14 mouse cellular contexts compared by ENCODE assay signal in the genomic region with DNA sequence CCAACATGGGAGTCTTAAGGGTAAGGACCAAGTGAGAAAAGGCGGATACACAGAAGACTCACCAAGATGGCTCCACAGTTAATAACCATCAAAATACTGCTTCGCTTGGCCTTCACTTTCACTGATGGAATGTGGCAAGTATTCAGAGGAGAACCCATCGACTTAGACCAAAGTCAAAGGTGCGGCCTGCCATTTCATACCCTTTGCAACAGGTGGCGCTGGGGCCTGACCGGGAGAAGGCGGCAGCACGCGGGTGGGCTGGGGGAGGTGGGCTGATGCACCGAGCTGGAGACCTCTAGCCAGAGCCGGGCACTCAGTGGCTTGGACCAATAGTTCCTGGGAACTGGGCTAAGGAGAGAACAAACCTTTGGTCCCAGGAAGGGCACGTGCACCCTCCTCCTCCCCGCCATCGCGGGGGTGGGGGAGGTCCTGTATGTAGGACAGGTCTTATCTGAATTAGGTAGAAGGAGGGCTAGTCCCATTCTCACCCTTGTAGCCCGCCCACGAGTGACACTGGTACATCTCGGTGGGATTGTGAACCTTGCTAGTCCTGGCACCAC. TPM values are rescaled to one million over a fixed set of nuclear protein-coding genes. Genes with fewer than 3 reads are reported as not detected.
DNase-seq lines count a peak whose midpoint lies in the region; ATAC-seq and TF ChIP-seq lines count a peak whose summit lies in the region.
"Had no signal": no experiment of that assay in that cellular context is flagged by ENCODE, and none has a peak within 500 bp of the region (broad histone marks: within the 10 kb centered on the region; RNA-seq: fewer than 3 reads in every experiment).

No protein-coding gene starts in this region.

- H3K27ac ChIP-seq in heart, embryonic 12.5 days (ENCODE audit: poor library complexity, severe bottlenecking), result no peak overlapping the region
- H3K27ac ChIP-seq in lung, postnatal 0 days (ENCODE audit: low read length), result no peak overlapping the region
- peak overlapping the region; percentile 95 for H3K27ac ChIP-seq in limb, embryonic 12.5 days
- H3K27ac ChIP-seq: heart, adult 2 months; hindbrain, embryonic 15.5 days had no signal

- TF ChIP-seq EP300 in lung, postnatal 0 days (IDR thresholded peaks at IDR 0.05), result no peak

- no peak for ATAC-seq in heart, embryonic 12.5 days (ENCODE audit: insufficient number of reproducible peaks, low FRiP score)
- ATAC-seq in lung, postnatal 0 days, result no peak
- no peak for ATAC-seq in limb, embryonic 12.5 days (ENCODE audit: insufficient number of reproducible peaks, insufficient read depth, low FRiP score, low TSS enrichment, low read depth)
- ATAC-seq in activated CD4-positive, CD25-positive, alpha-beta regulatory T cell, adult 4 months, result no peak

- no peaks in the 10 kb centered on the region for H3K27me3 ChIP-seq in heart, embryonic 12.5 days (replicated peaks)
- H3K27me3 ChIP-seq in lung, postnatal 0 days (replicated peaks; ENCODE audit: insufficient read depth, low read length), result no peaks in the 10 kb centered on the region
- no peaks in the 10 kb centered on the region for H3K27me3 ChIP-seq in limb, embryonic 12.5 days
- H3K27me3 ChIP-seq: hindbrain, embryonic 15.5 days had no signal

- 48% methylated on average over 18 of the region's 18 CpGs for WGBS in heart, embryonic 12.5 days
- WGBS in lung, postnatal 0 days, result 63% methylated on average over 18 of the region's 18 CpGs
- WGBS in limb, embryonic 12.5 days, result 50% methylated on average over 18 of the region's 18 CpGs

- no peak overlapping the region for H3K4me2 ChIP-seq in heart, embryonic 12.5 days
- no peak overlapping the region for H3K4me2 ChIP-seq in lung, postnatal 0 days (replicated peaks; ENCODE audit: low read depth, low read length)
- H3K4me2 ChIP-seq in limb, embryonic 12.5 days, result no peak overlapping the region
- H3K4me2 ChIP-seq: hindbrain, embryonic 15.5 days had no signal

- peak; percentile 86 for DNase-seq in heart, adult 11 months
- no peak for DNase-seq in lung, postnatal 0 days (ENCODE audit: low spot score)
- no peak for DNase-seq in lung, postnatal 25 days (ENCODE audit: low spot score)
- DNase-seq in ZHBTc4 (ENCODE audit: low read depth, low spot score), result peak; percentile 23
- DNase-seq in B cell, adult 2 months, result no peak
- DNase-seq: cerebellum, adult 9-10 months; heart, adult 2 months; layer of hippocampus, postnatal 36 days; lung, postnatal 36 days; thymus, postnatal 36 days had no signal

- peaks cover 32% of the 10 kb centered on the region for H3K9me3 ChIP-seq in heart, embryonic 12.5 days (replicated peaks)
- peaks cover 5% of the 10 kb centered on the region for H3K9me3 ChIP-seq in lung, postnatal 0 days (ENCODE audit: low read length)
- H3K9me3 ChIP-seq in limb, embryonic 12.5 days, result peaks cover 40% of the 10 kb centered on the region

- no peaks in the 10 kb centered on the region for H3K36me3 ChIP-seq in heart, embryonic 12.5 days
- H3K36me3 ChIP-seq in lung, postnatal 0 days (ENCODE audit: insufficient read depth, low read length), result no peaks in the 10 kb centered on the region
- 0 out of 2 replicates have a peak, but pooled peaks cover 5% of the 10 kb centered on the region for H3K36me3 ChIP-seq in limb, embryonic 12.5 days
- H3K36me3 ChIP-seq: hindbrain, embryonic 15.5 days had no signal

- no peak overlapping the region for H3K9ac ChIP-seq in heart, embryonic 12.5 days
- H3K9ac ChIP-seq in lung, postnatal 0 days (replicated peaks; ENCODE audit: low read depth), result no peak overlapping the region
- 0 out of 2 replicates have a peak overlapping the region, but pooled peaks have one; percentile 24 for H3K9ac ChIP-seq in limb, embryonic 12.5 days (replicated peaks)
- H3K9ac ChIP-seq: hindbrain, embryonic 15.5 days had no signal

- peak; percentile 7; the same call in 1 of the 2 replicates for TF ChIP-seq CTCF in lung, postnatal 0 days (IDR thresholded peaks at IDR 0.05)

- H3K4me1 ChIP-seq in heart, embryonic 12.5 days (replicated peaks), result peaks cover 16% of the 10 kb centered on the region
- H3K4me1 ChIP-seq in lung, postnatal 0 days (ENCODE audit: insufficient read depth, low read depth, low read length), result no peaks in the 10 kb centered on the region
- H3K4me1 ChIP-seq in limb, embryonic 12.5 days (replicated peaks), result peaks cover 31% of the 10 kb centered on the region

- no peak overlapping the region for H3K4me3 ChIP-seq in heart, embryonic 12.5 days
- no peak overlapping the region for H3K4me3 ChIP-seq in lung, postnatal 0 days (ENCODE audit: low read depth, low read length)
- no peak overlapping the region for H3K4me3 ChIP-seq in limb, embryonic 12.5 days (replicated peaks)
- H3K4me3 ChIP-seq: heart, adult 2 months; hindbrain, embryonic 15.5 days had no signal

RNA-seq across cellular contexts. Expression of gene Mest, which starts 9.3 kb away (rescaled TPM):
- 3,424 and 3,742 TPM in 2 replicates for polyA plus RNA-seq in heart, embryonic 12.5 days (2016; fragmentation: Nextera tagmentation; extraction: Ambion mirVana)
- polyA plus RNA-seq in lung, postnatal 0 days (2015; fragmentation: Nextera tagmentation; extraction: Ambion mirVana), result 436 and 472 TPM in 2 replicates
- polyA plus RNA-seq in limb, embryonic 12.5 days (2016; fragmentation: Nextera tagmentation; extraction: Ambion mirVana), result 1,412 and 1,630 TPM in 2 replicates
- polyA plus RNA-seq in activated CD4-positive, CD25-positive, alpha-beta regulatory T cell, adult 4 months (2017; shearing (Covaris generic)), result under 1 TPM; 0.37 to 0.85 TPM

RNA-seq across cellular contexts. Expression of gene Cep41, which starts 39.1 kb away (rescaled TPM):
- polyA plus RNA-seq in heart, embryonic 12.5 days (2016; fragmentation: Nextera tagmentation; extraction: Ambion mirVana), result 11.9 TPM in 2 replicates
- 6.1 and 6.3 TPM in 2 replicates for polyA plus RNA-seq in lung, postnatal 0 days (2015; fragmentation: Nextera tagmentation; extraction: Ambion mirVana)
- 51.1 and 53.5 TPM in 2 replicates for polyA plus RNA-seq in limb, embryonic 12.5 days (2016; fragmentation: Nextera tagmentation; extraction: Ambion mirVana)
- 1 to 10 TPM; 7.4 to 7.7 TPM for polyA plus RNA-seq in activated CD4-positive, CD25-positive, alpha-beta regulatory T cell, adult 4 months (2017; shearing (Covaris generic))

Comparison
In these comparisons a context has a peak if more than half of its experiments do, and no peak if none do; other contexts are left out.
1. DNase-seq: peak in heart, adult 11 months (single experiment) and ZHBTc4 (single experiment); none in lung, postnatal 0 days (single experiment), lung, postnatal 25 days (single experiment) and B cell, adult 2 months (0 of 2).
2. RNA of gene Mest, which starts 9.3 kb away (polyA plus RNA-seq): 3,424 to 3,742 TPM in heart, embryonic 12.5 days, 1,412 to 1,630 TPM in limb, embryonic 12.5 days and 436 to 472 TPM in lung, postnatal 0 days; 0.37 to 0.85 TPM in activated CD4-positive, CD25-positive, alpha-beta regulatory T cell, adult 4 months; every median in the first group is over 100 times any median in the second.